Mouse (Mus musculus): Measurements from ENCODE around the gene Rfng. TPM values are rescaled to one million over a fixed set of nuclear protein-coding genes. Genes with fewer than 3 reads are reported as not detected.

Rfng gene
- polyA plus RNA-seq, 1 experiment from 2014 or later = 39.4 TPM

DNA sequence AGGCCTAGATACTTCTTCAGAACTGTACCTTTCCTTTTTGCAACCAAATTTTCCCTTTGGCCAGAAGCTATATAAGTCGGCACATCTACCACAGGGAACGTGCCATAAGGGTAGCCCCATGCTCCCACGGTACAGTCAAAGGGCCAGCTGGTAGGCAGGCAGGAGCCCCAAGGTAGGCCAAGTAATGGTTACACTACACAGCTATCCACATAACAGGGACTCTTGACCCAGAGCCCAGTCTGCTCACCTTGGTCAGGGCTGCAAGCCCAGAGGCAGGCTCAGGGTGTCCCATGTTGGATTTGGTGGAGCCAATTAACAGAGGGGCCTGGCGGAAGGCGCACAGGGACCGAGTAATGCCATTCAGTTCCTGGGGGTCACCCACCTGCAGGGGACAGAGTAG, 35.5 kb upstream of the Rfng start:
- Histone ChIP-seq H3K4me1 (ENCODE audit: control insufficient read depth, insufficient read depth, low read length) (peaks cover 19% of the 10 kb centered on the region), H3K27me3 (replicated peaks; ENCODE audit: control insufficient read depth, insufficient read depth, low read length) (no peaks in the 10 kb centered on the region), H3K4me3 (ENCODE audit: low read depth, low read length) (no peak overlapping the region), H3K4me2 (ENCODE audit: low read length) (no peak overlapping the region), H3K9me3 (replicated peaks; ENCODE audit: control insufficient read depth, low read length) (no peaks in the 10 kb centered on the region), H3K27ac (ENCODE audit: low read depth, low read length) (no peak overlapping the region), H3K36me3 (ENCODE audit: control insufficient read depth, insufficient read depth, low read length) (peaks cover 80% of the 10 kb centered on the region), H3K9ac (ENCODE audit: low read length) (no peak overlapping the region)
- no peak for DNase-seq (ENCODE audit: low spot score)
- 93% methylated on average over 6 of the region's 6 CpGs for WGBS
- no peak for ATAC-seq

- ATAC-seq (no peak), DNase-seq (ENCODE audit: low spot score) (no peak)
- 97% methylated on average over 13 of the region's 13 CpGs for WGBS
- no peak overlapping the region for H3K27ac ChIP-seq (ENCODE audit: low read depth, low read length)
- H3K36me3 ChIP-seq (ENCODE audit: control insufficient read depth, insufficient read depth, low read length) = peaks cover 93% of the 10 kb centered on the region
- no peak overlapping the region for H3K4me3 ChIP-seq (ENCODE audit: low read depth, low read length)
- H3K9me3 ChIP-seq (replicated peaks; ENCODE audit: control insufficient read depth, low read length) = no peaks in the 10 kb centered on the region
- H3K27me3 ChIP-seq (replicated peaks; ENCODE audit: control insufficient read depth, insufficient read depth, low read length) = no peaks in the 10 kb centered on the region
- H3K9ac ChIP-seq (ENCODE audit: low read length) = no peak overlapping the region
- no peak overlapping the region for H3K4me2 ChIP-seq (ENCODE audit: low read length)
- peaks cover 19% of the 10 kb centered on the region for H3K4me1 ChIP-seq (ENCODE audit: control insufficient read depth, insufficient read depth, low read length)
These were observed 34.2 kb upstream of the Rfng start for GRCm38 (mm10) chr11:120818251-120818650.

- H3K36me3 ChIP-seq (ENCODE audit: control insufficient read depth, insufficient read depth, low read length) = peaks cover 100% of the 10 kb centered on the region
- peaks cover 13% of the 10 kb centered on the region for H3K4me1 ChIP-seq (ENCODE audit: control insufficient read depth, insufficient read depth, low read length)
- H3K9me3 ChIP-seq (replicated peaks; ENCODE audit: control insufficient read depth, low read length) = no peaks in the 10 kb centered on the region
- no peak overlapping the region for H3K9ac ChIP-seq (ENCODE audit: low read length)
- H3K4me2 ChIP-seq (ENCODE audit: low read length) = no peak overlapping the region
- no peak overlapping the region for H3K27ac ChIP-seq (ENCODE audit: low read depth, low read length)
- H3K27me3 ChIP-seq (replicated peaks; ENCODE audit: control insufficient read depth, insufficient read depth, low read length) = no peaks in the 10 kb centered on the region
- H3K4me3 ChIP-seq (ENCODE audit: low read depth, low read length) = no peak overlapping the region
- ATAC-seq (no peak), DNase-seq (ENCODE audit: low spot score) (no peak)
- WGBS = 96% methylated on average over 6 of the region's 6 CpGs
These were observed 33.4 kb upstream of the Rfng start for GRCm38 (mm10) chr11:120817358-120817757.

GRCm38 (mm10) chr11:120812068-120812467, 28.1 kb upstream of the Rfng start:
- no peaks in the 10 kb centered on the region for H3K27me3 ChIP-seq (replicated peaks; ENCODE audit: control insufficient read depth, insufficient read depth, low read length)
- peaks cover 100% of the 10 kb centered on the region for H3K36me3 ChIP-seq (ENCODE audit: control insufficient read depth, insufficient read depth, low read length)
- H3K9ac ChIP-seq (ENCODE audit: low read length) = no peak overlapping the region
- 91% methylated on average over 16 of the region's 16 CpGs for WGBS
- H3K4me2 ChIP-seq (ENCODE audit: low read length) = no peak overlapping the region
- H3K27ac ChIP-seq (ENCODE audit: low read depth, low read length) = no peak overlapping the region
- DNase-seq (ENCODE audit: low spot score) (no peak), ATAC-seq (no peak)
- H3K4me3 ChIP-seq (ENCODE audit: low read depth, low read length) = no peak overlapping the region
- no peaks in the 10 kb centered on the region for H3K9me3 ChIP-seq (replicated peaks; ENCODE audit: control insufficient read depth, low read length)
- no peaks in the 10 kb centered on the region for H3K4me1 ChIP-seq (ENCODE audit: control insufficient read depth, insufficient read depth, low read length)

DNA sequence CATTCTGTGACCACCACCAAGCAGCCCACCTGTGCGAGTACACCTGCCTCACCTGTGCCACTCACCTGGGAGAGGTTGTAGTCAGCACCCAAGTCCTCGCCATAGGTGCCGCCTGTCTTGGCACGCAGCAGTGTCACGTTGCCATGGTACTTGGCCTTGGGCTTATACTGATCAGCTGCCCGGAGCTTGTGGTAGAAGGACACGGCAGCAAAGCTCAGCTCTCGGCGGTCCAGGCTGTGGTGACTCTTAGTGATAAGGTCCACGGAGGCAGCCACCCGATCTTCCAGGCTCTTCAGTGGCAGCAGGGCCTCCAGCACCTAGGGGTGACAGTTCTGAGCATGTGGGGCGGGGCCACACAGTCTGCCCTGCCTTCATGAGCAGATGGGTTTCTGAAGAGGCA, 24.0 kb upstream of the Rfng start:
- Histone ChIP-seq H3K4me1 (ENCODE audit: control insufficient read depth, insufficient read depth, low read length) (no peaks in the 10 kb centered on the region), H3K4me2 (ENCODE audit: low read length) (no peak overlapping the region), H3K27me3 (replicated peaks; ENCODE audit: control insufficient read depth, insufficient read depth, low read length) (no peaks in the 10 kb centered on the region), H3K36me3 (ENCODE audit: control insufficient read depth, insufficient read depth, low read length) (peaks cover 78% of the 10 kb centered on the region), H3K27ac (ENCODE audit: low read depth, low read length) (no peak overlapping the region), H3K9ac (ENCODE audit: low read length) (no peak overlapping the region), H3K9me3 (replicated peaks; ENCODE audit: control insufficient read depth, low read length) (no peaks in the 10 kb centered on the region), H3K4me3 (ENCODE audit: low read depth, low read length) (no peak overlapping the region)
- WGBS = 92% methylated on average over 12 of the region's 12 CpGs
- no peak for DNase-seq (ENCODE audit: low spot score)
- no peak for ATAC-seq

GRCm38 (mm10) chr11:120805375-120806298, 21.6 kb upstream of the Rfng start:
- 89% methylated on average over 7 of the region's 7 CpGs for WGBS
- Histone ChIP-seq H3K9ac (ENCODE audit: low read length) (no peak overlapping the region), H3K27me3 (replicated peaks; ENCODE audit: control insufficient read depth, insufficient read depth, low read length) (no peaks in the 10 kb centered on the region), H3K27ac (ENCODE audit: low read depth, low read length) (no peak overlapping the region), H3K4me3 (ENCODE audit: low read depth, low read length) (no peak overlapping the region), H3K36me3 (ENCODE audit: control insufficient read depth, insufficient read depth, low read length) (peaks cover 54% of the 10 kb centered on the region), H3K4me1 (ENCODE audit: control insufficient read depth, insufficient read depth, low read length) (no peaks in the 10 kb centered on the region), H3K9me3 (replicated peaks; ENCODE audit: control insufficient read depth, low read length) (no peaks in the 10 kb centered on the region), H3K4me2 (ENCODE audit: low read length) (no peak overlapping the region)
- DNase-seq (ENCODE audit: low spot score) (no peak), ATAC-seq (no peak)

DNA sequence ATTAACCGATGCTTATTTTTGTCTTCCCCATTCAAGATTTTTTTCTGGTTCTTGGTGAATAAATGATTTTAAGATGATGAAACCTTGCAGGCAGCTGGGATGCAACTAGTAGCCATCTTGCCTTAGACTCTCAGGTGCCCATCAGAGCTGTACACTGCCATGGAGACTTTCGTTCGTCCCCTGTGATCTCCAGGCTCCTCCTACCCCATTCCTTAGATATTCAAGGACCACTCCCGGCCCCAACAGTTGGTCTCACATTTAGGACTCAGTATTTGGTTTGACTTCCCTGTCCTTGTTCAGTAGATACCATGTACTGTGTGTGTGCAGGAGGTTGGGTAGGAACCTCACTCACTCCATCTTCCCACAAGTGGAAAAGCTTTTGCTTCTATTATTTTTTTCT, 20.8 kb upstream of the Rfng start:
- 74% methylated on average over 4 of the region's 4 CpGs for WGBS
- H3K36me3 ChIP-seq (ENCODE audit: control insufficient read depth, insufficient read depth, low read length) = peaks cover 46% of the 10 kb centered on the region

GRCm38 (mm10) chr11:120804274-120804673, 20.3 kb upstream of the Rfng start:
- ATAC-seq (no peak), DNase-seq (ENCODE audit: low spot score) (no peak)
- no peaks in the 10 kb centered on the region for H3K27me3 ChIP-seq (replicated peaks; ENCODE audit: control insufficient read depth, insufficient read depth, low read length)
- no peak overlapping the region for H3K4me2 ChIP-seq (ENCODE audit: low read length)
- H3K4me1 ChIP-seq (ENCODE audit: control insufficient read depth, insufficient read depth, low read length) = no peaks in the 10 kb centered on the region
- no peak overlapping the region for H3K9ac ChIP-seq (ENCODE audit: low read length)
- H3K36me3 ChIP-seq (ENCODE audit: control insufficient read depth, insufficient read depth, low read length) = peaks cover 41% of the 10 kb centered on the region
- 84% methylated on average over 7 of the region's 7 CpGs for WGBS
- H3K9me3 ChIP-seq (replicated peaks; ENCODE audit: control insufficient read depth, low read length) = no peaks in the 10 kb centered on the region
- no peak overlapping the region for H3K4me3 ChIP-seq (ENCODE audit: low read depth, low read length)
- no peak overlapping the region for H3K27ac ChIP-seq (ENCODE audit: low read depth, low read length)

More for the DNA sequence above, 20.8 kb upstream of the Rfng start:
- no peak overlapping the region for H3K4me2 ChIP-seq (ENCODE audit: low read length)
- no peak for DNase-seq (ENCODE audit: low spot score)
- no peaks in the 10 kb centered on the region for H3K27me3 ChIP-seq (replicated peaks; ENCODE audit: control insufficient read depth, insufficient read depth, low read length)
- H3K4me3 ChIP-seq (ENCODE audit: low read depth, low read length) = no peak overlapping the region
- H3K27ac ChIP-seq (ENCODE audit: low read depth, low read length) = no peak overlapping the region
- no peaks in the 10 kb centered on the region for H3K4me1 ChIP-seq (ENCODE audit: control insufficient read depth, insufficient read depth, low read length)
- no peaks in the 10 kb centered on the region for H3K9me3 ChIP-seq (replicated peaks; ENCODE audit: control insufficient read depth, low read length)
- no peak overlapping the region for H3K9ac ChIP-seq (ENCODE audit: low read length)
- ATAC-seq = no peak
